Mouse (Mus musculus): ENCODE measurements at regions not wholly inside any gene's neighbourhood (a gene's known extent, or its start where the extent isn't known, plus 50 kb on each side); places are given as distances from the start of the nearest gene placed in this dataset.

GRCm38 (mm10) chr9:11872059-11872458 is 967.5 kb upstream of the Cntn5 start:
- TF ChIP-seq CTCF (IDR thresholded peaks at IDR 0.05; ENCODE audit: low read depth, low read length), result no peak
- no peak for TF ChIP-seq EP300 (IDR thresholded peaks at IDR 0.05; ENCODE audit: insufficient read depth, low read depth, low read length)
- no peak for TF ChIP-seq POLR2A (IDR thresholded peaks at IDR 0.05; ENCODE audit: insufficient read depth, low read length)

Measured in ES-Bruce4 (cell line).